Mouse (Mus musculus) CD4-positive helper T cell, adult 2 months (primary cell): ENCODE data around the gene Dab2ip.

Experiments
- DNase-seq: peaks from one replicate; pipeline ENCODE4 v3.0.0-alpha.2; 2012; ENCODE audit warnings: low read depth, missing footprints, low spot score

Gene Dab2ip

GRCm38 (mm10) chr2:35654795-35655194 is 96.7 kb downstream of the Dab2ip start:
- no peak for DNase-seq

- no peak for DNase-seq
These were observed 97.9 kb downstream of the Dab2ip start for GRCm38 (mm10) chr2:35655996-35656395.

GRCm38 (mm10) chr2:35658311-35658710 is 100.2 kb downstream of the Dab2ip start:
- DNase-seq = no peak

- DNase-seq = no peak
These were observed 101.6 kb downstream of the Dab2ip start for GRCm38 (mm10) chr2:35659578-35660194.

GRCm38 (mm10) chr2:35660953-35661374 is 102.9 kb downstream of the Dab2ip start:
- DNase-seq = peak; percentile 44

GRCm38 (mm10) chr2:35661454-35662000 is 103.5 kb downstream of the Dab2ip start:
- peak; percentile 77 for DNase-seq

GRCm38 (mm10) chr2:35662001-35662491 is 104.0 kb downstream of the Dab2ip start:
- DNase-seq = no peak

GRCm38 (mm10) chr2:35662738-35663550 is 104.9 kb downstream of the Dab2ip start:
- no peak for DNase-seq

GRCm38 (mm10) chr2:35667746-35668145 is 109.7 kb downstream of the Dab2ip start:
- no peak for DNase-seq

- DNase-seq = no peak
These were observed 111.2 kb downstream of the Dab2ip start for GRCm38 (mm10) chr2:35669217-35669616.

GRCm38 (mm10) chr2:35669748-35670147 is 111.7 kb downstream of the Dab2ip start:
- DNase-seq = no peak

- DNase-seq = no peak
These were observed 112.2 kb downstream of the Dab2ip start for GRCm38 (mm10) chr2:35670300-35670699.

- DNase-seq = no peak
These were observed 114.2 kb downstream of the Dab2ip start for GRCm38 (mm10) chr2:35671980-35672910.

- DNase-seq = no peak
These were observed 115.1 kb downstream of the Dab2ip start for GRCm38 (mm10) chr2:35673181-35673580.

GRCm38 (mm10) chr2:35673986-35674385 is 115.9 kb downstream of the Dab2ip start:
- DNase-seq = no peak

- no peak for DNase-seq
These were observed 116.4 kb downstream of the Dab2ip start for GRCm38 (mm10) chr2:35674431-35674830.

GRCm38 (mm10) chr2:35676075-35676665 is 118.1 kb downstream of the Dab2ip start:
- DNase-seq = no peak

- DNase-seq = no peak
These were observed 119.8 kb downstream of the Dab2ip start for GRCm38 (mm10) chr2:35677855-35678254.

GRCm38 (mm10) chr2:35678440-35678839 is 120.4 kb downstream of the Dab2ip start:
- DNase-seq = no peak

- DNase-seq = peak; percentile 63
These were observed 122.0 kb downstream of the Dab2ip start for GRCm38 (mm10) chr2:35679812-35680672.
